Mouse (Mus musculus): ENCODE measurements around the gene Atp2a2. TPM values are rescaled to one million over a fixed set of nuclear protein-coding genes. Genes with fewer than 3 reads are reported as not detected.
A peak's percentile ranks its signal among the peaks of the same experiment; 100 is the strongest.

The Atp2a2 gene
- polyA plus RNA-seq (2014; fragmentation: Nextera tagmentation; extraction: Ambion mirVana): 36.7 and 43.6 TPM in 2 replicates

- peaks cover 6% of the 10 kb centered on the region for H3K4me1 ChIP-seq (ENCODE audit: control insufficient read depth, insufficient read depth, low read length)
- peaks cover 2% of the 10 kb centered on the region for H3K36me3 ChIP-seq (ENCODE audit: control insufficient read depth, insufficient read depth, low read length)
- peak within 1 kb of the TSS; percentile 98 for H3K9ac ChIP-seq (ENCODE audit: low read length)
- WGBS: under 1% methylated on average over 81 of the region's 113 CpGs
- ATAC-seq (ENCODE audit: insufficient number of reproducible peaks, low FRiP score, low TSS enrichment, low read depth): peak; percentile 90
- peak; percentile 92 for DNase-seq (ENCODE audit: low spot score)
- H3K4me3 ChIP-seq (ENCODE audit: low read depth, low read length): peak within 1 kb of the TSS; percentile 68
- H3K27ac ChIP-seq (replicated peaks; ENCODE audit: low read depth, low read length): peak within 1 kb of the TSS; percentile 97
- no peaks in the 10 kb centered on the region for H3K9me3 ChIP-seq (ENCODE audit: control insufficient read depth, low read length)
- peak within 1 kb of the TSS; percentile 68 for H3K4me2 ChIP-seq (ENCODE audit: low read depth, severe bottlenecking)
- H3K27me3 ChIP-seq (ENCODE audit: control insufficient read depth, insufficient read depth, low read length): no peaks in the 10 kb centered on the region
Measured at GRCm38 (mm10) chr5:122502077-122502941, at the start of gene Atp2a2. Gene Atp2a2 (minus strand): TSS chr5:122502225.

- H3K9me3 ChIP-seq (ENCODE audit: control insufficient read depth, low read length): no peaks in the 10 kb centered on the region
- H3K27ac ChIP-seq (replicated peaks; ENCODE audit: low read depth, low read length): no peak overlapping the region; the same call in 1 of the 2 replicates
- H3K4me2 ChIP-seq (ENCODE audit: low read depth, severe bottlenecking): no peak overlapping the region
- WGBS: 55% methylated on average over 8 of the region's 8 CpGs
- no peaks in the 10 kb centered on the region for H3K4me1 ChIP-seq (ENCODE audit: control insufficient read depth, insufficient read depth, low read length)
- H3K4me3 ChIP-seq (ENCODE audit: low read depth, low read length): no peak overlapping the region
- no peak for ATAC-seq (ENCODE audit: insufficient number of reproducible peaks, low FRiP score, low TSS enrichment, low read depth)
- H3K9ac ChIP-seq (ENCODE audit: low read length): no peak overlapping the region
- no peaks in the 10 kb centered on the region for H3K27me3 ChIP-seq (ENCODE audit: control insufficient read depth, insufficient read depth, low read length)
- no peak for DNase-seq (ENCODE audit: low spot score)
- no peaks in the 10 kb centered on the region for H3K36me3 ChIP-seq (ENCODE audit: control insufficient read depth, insufficient read depth, low read length)
Measured at GRCm38 (mm10) chr5:122550460-122550859, 48.4 kb upstream of the Atp2a2 start.

- Histone ChIP-seq H3K36me3 (ENCODE audit: control insufficient read depth, insufficient read depth, low read length) (no peaks in the 10 kb centered on the region), H3K9ac (ENCODE audit: low read length) (no peak overlapping the region), H3K27ac (replicated peaks; ENCODE audit: low read depth, low read length) (no peak overlapping the region), H3K4me1 (ENCODE audit: control insufficient read depth, insufficient read depth, low read length) (no peaks in the 10 kb centered on the region), H3K4me2 (ENCODE audit: low read depth, severe bottlenecking) (no peak overlapping the region), H3K9me3 (ENCODE audit: control insufficient read depth, low read length) (no peaks in the 10 kb centered on the region), H3K27me3 (ENCODE audit: control insufficient read depth, insufficient read depth, low read length) (no peaks in the 10 kb centered on the region), H3K4me3 (ENCODE audit: low read depth, low read length) (no peak overlapping the region)
- WGBS: 79% methylated on average over 6 of the region's 6 CpGs
- DNase-seq (ENCODE audit: low spot score) (no peak), ATAC-seq (ENCODE audit: insufficient number of reproducible peaks, low FRiP score, low TSS enrichment, low read depth) (no peak)
Measured at GRCm38 (mm10) chr5:122548671-122549070, 46.6 kb upstream of the Atp2a2 start.

GRCm38 (mm10) chr5:122547810-122548209 lies 45.8 kb upstream of the Atp2a2 start:
- H3K4me3 ChIP-seq (ENCODE audit: low read depth, low read length): no peak overlapping the region
- ATAC-seq (ENCODE audit: insufficient number of reproducible peaks, low FRiP score, low TSS enrichment, low read depth) (no peak), DNase-seq (ENCODE audit: low spot score) (no peak)
- H3K9ac ChIP-seq (ENCODE audit: low read length): no peak overlapping the region
- no peaks in the 10 kb centered on the region for H3K9me3 ChIP-seq (ENCODE audit: control insufficient read depth, low read length)
- 16% methylated on average over 6 of the region's 6 CpGs for WGBS
- H3K4me1 ChIP-seq (ENCODE audit: control insufficient read depth, insufficient read depth, low read length): no peaks in the 10 kb centered on the region
- no peak overlapping the region for H3K4me2 ChIP-seq (ENCODE audit: low read depth, severe bottlenecking)
- H3K27ac ChIP-seq (replicated peaks; ENCODE audit: low read depth, low read length): no peak overlapping the region
- no peaks in the 10 kb centered on the region for H3K36me3 ChIP-seq (ENCODE audit: control insufficient read depth, insufficient read depth, low read length)
- no peaks in the 10 kb centered on the region for H3K27me3 ChIP-seq (ENCODE audit: control insufficient read depth, insufficient read depth, low read length)

- H3K4me1 ChIP-seq (ENCODE audit: control insufficient read depth, insufficient read depth, low read length): no peaks in the 10 kb centered on the region
- no peak overlapping the region for H3K27ac ChIP-seq (replicated peaks; ENCODE audit: low read depth, low read length)
- WGBS: 62% methylated on average over 7 of the region's 7 CpGs
- H3K9me3 ChIP-seq (ENCODE audit: control insufficient read depth, low read length): no peaks in the 10 kb centered on the region
- no peaks in the 10 kb centered on the region for H3K36me3 ChIP-seq (ENCODE audit: control insufficient read depth, insufficient read depth, low read length)
- DNase-seq (ENCODE audit: low spot score) (no peak), ATAC-seq (ENCODE audit: insufficient number of reproducible peaks, low FRiP score, low TSS enrichment, low read depth) (no peak)
- no peak overlapping the region for H3K9ac ChIP-seq (ENCODE audit: low read length)
- no peak overlapping the region for H3K4me2 ChIP-seq (ENCODE audit: low read depth, severe bottlenecking)
- H3K27me3 ChIP-seq (ENCODE audit: control insufficient read depth, insufficient read depth, low read length): no peaks in the 10 kb centered on the region
- H3K4me3 ChIP-seq (ENCODE audit: low read depth, low read length): no peak overlapping the region
Measured at GRCm38 (mm10) chr5:122547251-122547714, 45.3 kb upstream of the Atp2a2 start.

- H3K36me3 ChIP-seq (ENCODE audit: control insufficient read depth, insufficient read depth, low read length): no peaks in the 10 kb centered on the region
- no peaks in the 10 kb centered on the region for H3K27me3 ChIP-seq (ENCODE audit: control insufficient read depth, insufficient read depth, low read length)
- 94% methylated on average over 6 of the region's 6 CpGs for WGBS
- H3K9me3 ChIP-seq (ENCODE audit: control insufficient read depth, low read length): no peaks in the 10 kb centered on the region
- H3K4me3 ChIP-seq (ENCODE audit: low read depth, low read length): no peak overlapping the region
- no peaks in the 10 kb centered on the region for H3K4me1 ChIP-seq (ENCODE audit: control insufficient read depth, insufficient read depth, low read length)
- DNase-seq (ENCODE audit: low spot score) (no peak), ATAC-seq (ENCODE audit: insufficient number of reproducible peaks, low FRiP score, low TSS enrichment, low read depth) (no peak)
- H3K4me2 ChIP-seq (ENCODE audit: low read depth, severe bottlenecking): no peak overlapping the region
- H3K27ac ChIP-seq (replicated peaks; ENCODE audit: low read depth, low read length): no peak overlapping the region
- no peak overlapping the region for H3K9ac ChIP-seq (ENCODE audit: low read length)
Measured at GRCm38 (mm10) chr5:122543392-122543791, 41.4 kb upstream of the Atp2a2 start.

GRCm38 (mm10) chr5:122541871-122542270 lies 39.8 kb upstream of the Atp2a2 start:
- no peak overlapping the region for H3K4me2 ChIP-seq (ENCODE audit: low read depth, severe bottlenecking)
- H3K9ac ChIP-seq (ENCODE audit: low read length): no peak overlapping the region
- H3K4me1 ChIP-seq (ENCODE audit: control insufficient read depth, insufficient read depth, low read length): no peaks in the 10 kb centered on the region
- H3K9me3 ChIP-seq (ENCODE audit: control insufficient read depth, low read length): no peaks in the 10 kb centered on the region
- ATAC-seq (ENCODE audit: insufficient number of reproducible peaks, low FRiP score, low TSS enrichment, low read depth) (no peak), DNase-seq (ENCODE audit: low spot score) (no peak)
- no peak overlapping the region for H3K4me3 ChIP-seq (ENCODE audit: low read depth, low read length)
- H3K27me3 ChIP-seq (ENCODE audit: control insufficient read depth, insufficient read depth, low read length): no peaks in the 10 kb centered on the region
- H3K27ac ChIP-seq (replicated peaks; ENCODE audit: low read depth, low read length): no peak overlapping the region
- WGBS: 92% methylated on average over 8 of the region's 8 CpGs
- no peaks in the 10 kb centered on the region for H3K36me3 ChIP-seq (ENCODE audit: control insufficient read depth, insufficient read depth, low read length)

- no peak for ATAC-seq (ENCODE audit: insufficient number of reproducible peaks, low FRiP score, low TSS enrichment, low read depth)
- no peak for DNase-seq (ENCODE audit: low spot score)
- 93% methylated on average over 11 of the region's 11 CpGs for WGBS
Measured at GRCm38 (mm10) chr5:122538077-122538476, 36.1 kb upstream of the Atp2a2 start.

More at GRCm38 (mm10) chr5:122538077-122538476, 36.1 kb upstream of the Atp2a2 start:
- H3K4me1 ChIP-seq (ENCODE audit: control insufficient read depth, insufficient read depth, low read length): no peaks in the 10 kb centered on the region
- H3K27me3 ChIP-seq (ENCODE audit: control insufficient read depth, insufficient read depth, low read length): no peaks in the 10 kb centered on the region
- no peak overlapping the region for H3K4me3 ChIP-seq (ENCODE audit: low read depth, low read length)
- H3K27ac ChIP-seq (replicated peaks; ENCODE audit: low read depth, low read length): no peak overlapping the region
- no peaks in the 10 kb centered on the region for H3K9me3 ChIP-seq (ENCODE audit: control insufficient read depth, low read length)
- no peak overlapping the region for H3K4me2 ChIP-seq (ENCODE audit: low read depth, severe bottlenecking)
- H3K9ac ChIP-seq (ENCODE audit: low read length): no peak overlapping the region
- H3K36me3 ChIP-seq (ENCODE audit: control insufficient read depth, insufficient read depth, low read length): no peaks in the 10 kb centered on the region

Data from limb, embryonic 11.5 days (tissue).